Mouse (Mus musculus) splenic B cell, adult 2 months (primary cell): Measurements from ENCODE around the gene Gm15517.

ENCODE experiments used
- DNase-seq: peaks from one replicate; pipeline ENCODE4 v3.0.0-alpha.2; 2011; ENCODE audit warnings: low read depth, low spot score
- H3K27me3 ChIP-seq: 2 replicates; pipeline ENCODE4 v1.6.1; 2012; ENCODE audit warnings: mild to moderate bottlenecking, low read length, moderate library complexity, mixed read lengths; ENCODE audit not compliant: control insufficient read depth, poor library complexity, insufficient read depth, severe bottlenecking
- H3K36me3 ChIP-seq: 2 replicates; pipeline ENCODE4 v1.6.1; 2012; ENCODE audit warnings: mild to moderate bottlenecking, low read length, moderate library complexity, mixed read lengths; ENCODE audit not compliant: control insufficient read depth, poor library complexity, insufficient read depth, severe bottlenecking

Gene Gm15517

GRCm38 (mm10) chr7:44310878-44311712, 49.8 kb downstream of the Gm15517 start:
- DNase-seq, result peak; percentile 53

More at GRCm38 (mm10) chr7:44310878-44311712, 49.8 kb downstream of the Gm15517 start:
- peaks cover 2% of the 10 kb centered on the region; the same call in 1 of the 2 replicates for H3K36me3 ChIP-seq
- no peaks in the 10 kb centered on the region for H3K27me3 ChIP-seq
